Mouse (Mus musculus) cerebellum, adult 2 months (tissue): Measurements from ENCODE around the gene Gas7.

Source experiments
- CTCF ChIP-seq: fragments of 200-500 bp; IDR thresholded peaks from 2 replicates; pipeline ENCODE4 v1.5.1; 2011; ENCODE audit warnings: low read depth, mild to moderate bottlenecking, control low read depth, low read length, moderate library complexity, borderline replicate concordance; ENCODE audit not compliant: insufficient read depth
- POLR2A ChIP-seq: fragments of 200-500 bp; IDR thresholded peaks from 2 replicates; pipeline ENCODE4 v1.6.1; 2011; ENCODE audit warnings: low read length, control low read depth, borderline replicate concordance; ENCODE audit not compliant: insufficient read depth

DNA sequence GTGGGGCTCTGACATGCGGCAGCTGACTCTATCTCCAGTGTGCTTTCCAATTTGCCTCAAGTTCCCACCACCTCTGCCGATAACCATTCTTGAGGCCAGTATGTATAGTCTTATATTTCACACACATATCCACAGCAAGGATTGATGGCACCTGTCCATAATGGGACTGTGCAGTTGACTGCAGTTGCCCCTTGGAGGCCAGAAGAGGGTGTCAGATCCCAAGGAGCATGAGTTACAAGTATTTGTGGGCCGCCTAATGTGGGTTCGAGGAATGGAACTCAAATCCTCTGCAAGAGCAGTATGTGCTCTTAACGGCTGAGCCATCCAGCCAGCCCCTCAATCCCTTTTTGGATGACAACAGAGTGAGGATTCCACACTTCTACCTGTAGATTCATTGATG is 119.1 kb downstream of the Gas7 start:
- TF ChIP-seq POLR2A (no peak), CTCF (no peak)
